Mouse (Mus musculus) kidney, postnatal 36 days (tissue): ENCODE data around the gene Stxbp4.

Source experiments
- DNase-seq, 2 experiments: peaks; one replicate each; pipeline ENCODE4 v3.0.0; 2021 to 2022; ENCODE audit warnings: mixed read lengths in 2 of 2

Gene Stxbp4

GRCm38 (mm10) chr11:90649777-90650176, 11.9 kb upstream of the Stxbp4 start:
- peak in 1 of 2 experiments; percentile 25 for DNase-seq

GRCm38 (mm10) chr11:90638312-90638830, 487 bp upstream of the Stxbp4 start:
- peak; percentile 47 to 74 for DNase-seq

GRCm38 (mm10) chr11:90634661-90635060, 3.2 kb downstream of the Stxbp4 start:
- peak; percentile 25 to 28 for DNase-seq

- DNase-seq: peak; percentile 21 to 66
Observed at GRCm38 (mm10) chr11:90632480-90632879, 5.4 kb downstream of the Stxbp4 start.

- peak; percentile 25 to 41 for DNase-seq
Observed at GRCm38 (mm10) chr11:90627751-90628150, 10.1 kb downstream of the Stxbp4 start.

GRCm38 (mm10) chr11:90625174-90625573, 12.7 kb downstream of the Stxbp4 start:
- DNase-seq: no peak

- DNase-seq: peak; percentile 35 to 70
Observed at GRCm38 (mm10) chr11:90623477-90623876, 14.4 kb downstream of the Stxbp4 start.

- no peak for DNase-seq
Observed at GRCm38 (mm10) chr11:90622500-90622899, 15.4 kb downstream of the Stxbp4 start.

GRCm38 (mm10) chr11:90622044-90622443, 15.8 kb downstream of the Stxbp4 start:
- DNase-seq: no peak

- DNase-seq: no peak
Observed at GRCm38 (mm10) chr11:90616431-90616830, 21.5 kb downstream of the Stxbp4 start.

- DNase-seq: no peak
Observed at GRCm38 (mm10) chr11:90614743-90615142, 23.1 kb downstream of the Stxbp4 start.

- no peak for DNase-seq
Observed at GRCm38 (mm10) chr11:90612118-90612517, 25.8 kb downstream of the Stxbp4 start.

- DNase-seq: no peak
Observed at GRCm38 (mm10) chr11:90603066-90603465, 34.8 kb downstream of the Stxbp4 start.

GRCm38 (mm10) chr11:90595826-90596225, 42.1 kb downstream of the Stxbp4 start:
- no peak for DNase-seq

GRCm38 (mm10) chr11:90590996-90591395, 46.9 kb downstream of the Stxbp4 start:
- no peak for DNase-seq

GRCm38 (mm10) chr11:90586203-90586602, 51.7 kb downstream of the Stxbp4 start:
- no peak for DNase-seq

- DNase-seq: no peak
Observed at GRCm38 (mm10) chr11:90585754-90586153, 52.1 kb downstream of the Stxbp4 start.

GRCm38 (mm10) chr11:90577057-90577780, 60.7 kb downstream of the Stxbp4 start:
- DNase-seq: peak; percentile 18 to 48

- no peak for DNase-seq
Observed at GRCm38 (mm10) chr11:90576282-90576972, 61.5 kb downstream of the Stxbp4 start.

GRCm38 (mm10) chr11:90575491-90576048, 62.3 kb downstream of the Stxbp4 start:
- DNase-seq: no peak

- DNase-seq: no peak
Observed at GRCm38 (mm10) chr11:90570646-90571259, 67.1 kb downstream of the Stxbp4 start.

GRCm38 (mm10) chr11:90558359-90559047, 79.4 kb downstream of the Stxbp4 start:
- no peak for DNase-seq

GRCm38 (mm10) chr11:90556517-90556916, 81.4 kb downstream of the Stxbp4 start:
- DNase-seq: no peak
